Mouse (Mus musculus) neutrophil, adult 5-6 weeks (primary cell): Measurements from ENCODE around the gene Hmgb1. TPM values are rescaled to one million over a fixed set of nuclear protein-coding genes. Genes with fewer than 3 reads are reported as not detected.

ENCODE experiments used
- total RNA-seq: library from RNA; stranded (forward); fragments of 200-1000 nt; gene quantifications from 2 replicates; pipeline ENCODE4 v1.2.3, GENCODE M21; 2017

The Hmgb1 gene
- total RNA-seq, 1 experiment from 2014 or later, result 681 TPM

Other genes starting within 250 kb of the Hmgb1 start
- gene Gm42791, start 189.3 kb downstream of the Hmgb1 start, total RNA-seq, result 1.3 TPM in 1 of 2 replicates, not detected in the other
- gene Uspl1, start 139 bp downstream of the Hmgb1 start, total RNA-seq, result 65.2 and 69.9 TPM in 2 replicates
- 1,084 and 1,252 TPM in 2 replicates for gene Alox5ap, start 80.3 kb upstream of the Hmgb1 start, total RNA-seq
- gene Medag, start 227.3 kb upstream of the Hmgb1 start, total RNA-seq, result not detected in 2 replicates